Mouse (Mus musculus): Measurements from ENCODE around the gene Ccl9.

The Ccl9 gene

GRCm38 (mm10) chr11:83578186-83578760, at the start of gene Ccl9:
Gene Ccl9, minus strand, starts transcription at chr11:83578636.
- in situ Hi-C loops (cut with MboI, MseI), result loop anchor here in 1 of 2 experiments (10.0 kb wide), 1 partner anchor 137 kb away; no protein-coding TSS in a partner anchor

- in situ Hi-C loops (cut with MboI, MseI), result no loop called here
Measured at GRCm38 (mm10) chr11:83623586-83623985, 45.1 kb upstream of the Ccl9 start.

- in situ Hi-C loops (cut with MboI, MseI), result no loop called here
Measured at GRCm38 (mm10) chr11:83619037-83619436, 40.6 kb upstream of the Ccl9 start.

GRCm38 (mm10) chr11:83618238-83618637, 39.8 kb upstream of the Ccl9 start:
- in situ Hi-C loops (cut with MboI, MseI), result no loop called here

- in situ Hi-C loops (cut with MboI, MseI), result no loop called here
Measured at GRCm38 (mm10) chr11:83616586-83616985, 38.1 kb upstream of the Ccl9 start.

GRCm38 (mm10) chr11:83610900-83611299, 32.5 kb upstream of the Ccl9 start:
- in situ Hi-C loops (cut with MboI, MseI), result no loop called here

- in situ Hi-C loops (cut with MboI, MseI), result no loop called here
Measured at GRCm38 (mm10) chr11:83606396-83606795, 28.0 kb upstream of the Ccl9 start.

GRCm38 (mm10) chr11:83605535-83605934, 27.1 kb upstream of the Ccl9 start:
- in situ Hi-C loops (cut with MboI, MseI), result no loop called here

- in situ Hi-C loops (cut with MboI, MseI), result no loop called here
Measured at GRCm38 (mm10) chr11:83604698-83605097, 26.3 kb upstream of the Ccl9 start.

- in situ Hi-C loops (cut with MboI, MseI), result no loop called here
Measured at GRCm38 (mm10) chr11:83603399-83603798, 25.0 kb upstream of the Ccl9 start.

- in situ Hi-C loops (cut with MboI, MseI), result no loop called here
Measured at GRCm38 (mm10) chr11:83600576-83600975, 22.1 kb upstream of the Ccl9 start.

GRCm38 (mm10) chr11:83598991-83599390, 20.6 kb upstream of the Ccl9 start:
- in situ Hi-C loops (cut with MboI, MseI), result no loop called here

GRCm38 (mm10) chr11:83598207-83598837, 19.9 kb upstream of the Ccl9 start:
- in situ Hi-C loops (cut with MboI, MseI), result no loop called here

GRCm38 (mm10) chr11:83597796-83598195, 19.4 kb upstream of the Ccl9 start:
- in situ Hi-C loops (cut with MboI, MseI), result no loop called here

- in situ Hi-C loops (cut with MboI, MseI), result no loop called here
Measured at GRCm38 (mm10) chr11:83595669-83596455, 17.4 kb upstream of the Ccl9 start.

- in situ Hi-C loops (cut with MboI, MseI), result no loop called here
Measured at GRCm38 (mm10) chr11:83593453-83593852, 15.0 kb upstream of the Ccl9 start.

GRCm38 (mm10) chr11:83592853-83593252, 14.4 kb upstream of the Ccl9 start, which contains the start of gene Ccl6:
Gene Ccl6, minus strand, starts transcription at chr11:83593087.
- in situ Hi-C loops (cut with MboI, MseI), result no loop called here

GRCm38 (mm10) chr11:83584232-83584631, 5.8 kb upstream of the Ccl9 start:
- in situ Hi-C loops (cut with MboI, MseI), result no loop called here

- in situ Hi-C loops (cut with MboI, MseI), result no loop called here
Measured at GRCm38 (mm10) chr11:83583450-83583754, 5.0 kb upstream of the Ccl9 start.

- in situ Hi-C loops (cut with MboI, MseI), result no loop called here
Measured at GRCm38 (mm10) chr11:83582626-83583449, 4.4 kb upstream of the Ccl9 start.

- in situ Hi-C loops (cut with MboI, MseI), result no loop called here
Measured at GRCm38 (mm10) chr11:83581626-83582610, 3.5 kb upstream of the Ccl9 start.

Measured in T-helper 17 cell (primary cell).